Comparison of ENCODE assay signal across 15 mouse cellular contexts in the genomic region with DNA sequence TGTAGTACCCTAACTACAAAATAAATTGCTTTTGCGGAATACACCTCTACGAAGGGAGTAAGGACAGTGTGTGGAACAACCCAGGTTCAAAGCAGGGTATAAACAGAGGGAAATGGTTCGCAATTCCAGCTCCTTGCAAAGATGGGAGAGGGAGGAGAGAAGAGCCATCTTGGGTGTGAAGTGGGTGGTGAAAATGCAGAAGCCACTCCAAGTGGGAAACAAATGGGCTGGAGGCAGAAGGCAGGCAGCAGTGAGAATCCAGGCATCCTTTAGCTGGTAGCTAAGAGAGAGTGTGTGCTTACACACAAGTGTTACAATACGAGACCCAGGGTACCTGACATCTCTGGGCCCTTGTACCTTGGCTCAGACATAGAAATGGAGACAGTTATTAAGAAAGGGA.
DNase-seq lines count a peak whose midpoint lies in the region; ATAC-seq lines count a peak whose summit lies in the region.
"Had no signal": no experiment of that assay in that cellular context is flagged by ENCODE, and none has a peak within 500 bp of the region (broad histone marks: within the 10 kb centered on the region; RNA-seq: fewer than 3 reads in every experiment).

No protein-coding gene starts in this region.

- H3K9ac ChIP-seq in forebrain, embryonic 13.5 days, result no peak overlapping the region
- H3K9ac ChIP-seq in heart, embryonic 13.5 days, result no peak overlapping the region
- no peak overlapping the region for H3K9ac ChIP-seq in heart, embryonic 11.5 days (ENCODE audit: low read depth, low read length)
- no peak overlapping the region for H3K9ac ChIP-seq in limb, embryonic 15.5 days
- H3K9ac ChIP-seq: hindbrain, embryonic 12.5 days; limb, embryonic 12.5 days; liver, embryonic 12.5 days had no signal

- peak overlapping the region; percentile 45 for H3K27ac ChIP-seq in forebrain, embryonic 13.5 days
- H3K27ac ChIP-seq in forebrain, embryonic 10.5 days, result no peak overlapping the region
- 0 out of 2 replicates have a peak overlapping the region, but pooled peaks have one; percentile 3 for H3K27ac ChIP-seq in heart, embryonic 13.5 days (replicated peaks)
- H3K27ac ChIP-seq in heart, embryonic 11.5 days (ENCODE audit: low read depth, low read length), result no peak overlapping the region
- peak overlapping the region; percentile 24; the same call in 1 of the 2 replicates for H3K27ac ChIP-seq in limb, embryonic 15.5 days
- H3K27ac ChIP-seq in limb, embryonic 10.5 days, result no peak overlapping the region
- H3K27ac ChIP-seq: hindbrain, embryonic 12.5 days; limb, embryonic 12.5 days; liver, embryonic 12.5 days; midbrain, embryonic 10.5 days had no signal

- ATAC-seq in forebrain, embryonic 13.5 days, result no peak
- ATAC-seq in heart, embryonic 13.5 days (ENCODE audit: extremely low read depth, insufficient number of reproducible peaks, low FRiP score, low TSS enrichment), result no peak
- ATAC-seq in heart, embryonic 11.5 days (replicated peaks; ENCODE audit: insufficient number of reproducible peaks, low FRiP score, low TSS enrichment), result no peak
- ATAC-seq in limb, embryonic 15.5 days (ENCODE audit: insufficient number of reproducible peaks, low FRiP score, low TSS enrichment, low read depth), result no peak
- ATAC-seq: intestine, postnatal 0 days; liver, embryonic 12.5 days had no signal

- no peaks in the 10 kb centered on the region for H3K27me3 ChIP-seq in forebrain, embryonic 13.5 days
- peaks cover 13% of the 10 kb centered on the region for H3K27me3 ChIP-seq in forebrain, embryonic 10.5 days (ENCODE audit: poor library complexity, severe bottlenecking)
- peaks cover 77% of the 10 kb centered on the region for H3K27me3 ChIP-seq in heart, embryonic 13.5 days (replicated peaks)
- peaks cover 33% of the 10 kb centered on the region for H3K27me3 ChIP-seq in heart, embryonic 11.5 days (ENCODE audit: control insufficient read depth, insufficient read depth, low read length)
- H3K27me3 ChIP-seq in limb, embryonic 15.5 days, result no peaks in the 10 kb centered on the region
- H3K27me3 ChIP-seq in limb, embryonic 10.5 days (ENCODE audit: low read depth, poor library complexity, severe bottlenecking), result peaks cover 20% of the 10 kb centered on the region; the same call in 1 of the 2 replicates
- H3K27me3 ChIP-seq: hindbrain, embryonic 12.5 days had no signal

- no peak overlapping the region for H3K4me2 ChIP-seq in forebrain, embryonic 13.5 days
- no peak overlapping the region for H3K4me2 ChIP-seq in heart, embryonic 13.5 days
- no peak overlapping the region for H3K4me2 ChIP-seq in heart, embryonic 11.5 days
- no peak overlapping the region for H3K4me2 ChIP-seq in limb, embryonic 15.5 days
- H3K4me2 ChIP-seq: hindbrain, embryonic 12.5 days; limb, embryonic 12.5 days; liver, embryonic 12.5 days had no signal

- H3K9me3 ChIP-seq in forebrain, embryonic 13.5 days (replicated peaks), result no peaks in the 10 kb centered on the region
- no peaks in the 10 kb centered on the region for H3K9me3 ChIP-seq in forebrain, embryonic 10.5 days
- no peaks in the 10 kb centered on the region for H3K9me3 ChIP-seq in heart, embryonic 13.5 days
- H3K9me3 ChIP-seq in heart, embryonic 11.5 days (replicated peaks; ENCODE audit: control insufficient read depth, low read length), result no peaks in the 10 kb centered on the region
- no peaks in the 10 kb centered on the region for H3K9me3 ChIP-seq in limb, embryonic 15.5 days
- no peaks in the 10 kb centered on the region for H3K9me3 ChIP-seq in limb, embryonic 10.5 days (replicated peaks)
- H3K9me3 ChIP-seq: hindbrain, embryonic 12.5 days; limb, embryonic 12.5 days; liver, embryonic 12.5 days; midbrain, embryonic 10.5 days had no signal

- H3K36me3 ChIP-seq in forebrain, embryonic 13.5 days (ENCODE audit: poor library complexity, severe bottlenecking), result no peaks in the 10 kb centered on the region
- no peaks in the 10 kb centered on the region for H3K36me3 ChIP-seq in forebrain, embryonic 10.5 days (replicated peaks)
- H3K36me3 ChIP-seq in heart, embryonic 13.5 days, result no peaks in the 10 kb centered on the region
- H3K36me3 ChIP-seq in heart, embryonic 11.5 days (ENCODE audit: control insufficient read depth, insufficient read depth, low read length), result no peaks in the 10 kb centered on the region
- no peaks in the 10 kb centered on the region for H3K36me3 ChIP-seq in limb, embryonic 15.5 days
- H3K36me3 ChIP-seq in limb, embryonic 10.5 days, result no peaks in the 10 kb centered on the region
- H3K36me3 ChIP-seq: hindbrain, embryonic 12.5 days; limb, embryonic 12.5 days; liver, embryonic 12.5 days; midbrain, embryonic 10.5 days had no signal

- no peak for DNase-seq in forebrain, embryonic 10.5 days (ENCODE audit: extremely low spot score, low spot score)
- no peak for DNase-seq in limb, embryonic 10.5 days (ENCODE audit: low spot score)
- peak; percentile 26 to 62 for DNase-seq in right cerebral cortex, postnatal 36 days (ENCODE audit: low spot score in 2 of 2)
- DNase-seq in c-Kit-positive CD71-positive TER-119-positive erythroid progenitor cells, embryonic 14.5 days (ENCODE audit: low spot score), result no peak
- DNase-seq: adrenal gland, postnatal 25 days; thymus, postnatal 14 days had no signal

- peaks cover 36% of the 10 kb centered on the region for H3K4me1 ChIP-seq in forebrain, embryonic 13.5 days
- peaks cover 23% of the 10 kb centered on the region for H3K4me1 ChIP-seq in forebrain, embryonic 10.5 days
- peaks cover 10% of the 10 kb centered on the region; the same call in 1 of the 2 replicates for H3K4me1 ChIP-seq in heart, embryonic 13.5 days
- no peaks in the 10 kb centered on the region for H3K4me1 ChIP-seq in heart, embryonic 11.5 days (ENCODE audit: control insufficient read depth, insufficient read depth, low read length)
- peaks cover 20% of the 10 kb centered on the region; the same call in 1 of the 2 replicates for H3K4me1 ChIP-seq in limb, embryonic 15.5 days
- H3K4me1 ChIP-seq in limb, embryonic 10.5 days, result peaks cover 51% of the 10 kb centered on the region
- H3K4me1 ChIP-seq: liver, embryonic 12.5 days had no signal

- no peak overlapping the region for H3K4me3 ChIP-seq in forebrain, embryonic 13.5 days
- H3K4me3 ChIP-seq in forebrain, embryonic 10.5 days, result no peak overlapping the region
- no peak overlapping the region for H3K4me3 ChIP-seq in heart, embryonic 13.5 days
- no peak overlapping the region for H3K4me3 ChIP-seq in heart, embryonic 11.5 days (ENCODE audit: low read depth, low read length)
- no peak overlapping the region for H3K4me3 ChIP-seq in limb, embryonic 15.5 days
- H3K4me3 ChIP-seq in limb, embryonic 10.5 days, result no peak overlapping the region
- H3K4me3 ChIP-seq: hindbrain, embryonic 12.5 days; limb, embryonic 12.5 days; liver, embryonic 12.5 days; midbrain, embryonic 10.5 days had no signal

- 84% methylated on average over 4 of the region's 4 CpGs for WGBS in forebrain, embryonic 13.5 days
- 94% methylated on average over 4 of the region's 4 CpGs for WGBS in forebrain, embryonic 10.5 days
- WGBS in heart, embryonic 13.5 days, result 66% methylated on average over 4 of the region's 4 CpGs
- 70% methylated on average over 4 of the region's 4 CpGs for WGBS in heart, embryonic 11.5 days (ENCODE audit: insufficient replicate concordance)
- 71% methylated on average over 4 of the region's 4 CpGs for WGBS in limb, embryonic 15.5 days
- 56% methylated on average over 4 of the region's 4 CpGs for WGBS in limb, embryonic 10.5 days

Comparison
In these comparisons a context has a peak if more than half of its experiments do, and no peak if none do; other contexts are left out.
1. H3K27ac ChIP-seq: peak in forebrain, embryonic 13.5 days (single experiment), heart, embryonic 13.5 days (single experiment) and limb, embryonic 15.5 days (single experiment); none in forebrain, embryonic 10.5 days (single experiment), heart, embryonic 11.5 days (single experiment) and limb, embryonic 10.5 days (single experiment).
2. DNase-seq: peak in right cerebral cortex, postnatal 36 days (2 of 2); none in forebrain, embryonic 10.5 days (single experiment), limb, embryonic 10.5 days (single experiment) and c-Kit-positive CD71-positive TER-119-positive erythroid progenitor cells, embryonic 14.5 days (single experiment).